Mouse (Mus musculus): Measurements from ENCODE around the gene Lbhd2. TPM values are rescaled to one million over a fixed set of nuclear protein-coding genes. Genes with fewer than 3 reads are reported as not detected.

The Lbhd2 gene
- polyA plus RNA-seq, 1 experiment: not detected

- TF ChIP-seq GATA1 (IDR thresholded peaks at IDR 0.05; ENCODE audit: low read length): no peak
Observed at GRCm38 (mm10) chr12:111386642-111387120, 19.9 kb upstream of the Lbhd2 start.

DNA sequence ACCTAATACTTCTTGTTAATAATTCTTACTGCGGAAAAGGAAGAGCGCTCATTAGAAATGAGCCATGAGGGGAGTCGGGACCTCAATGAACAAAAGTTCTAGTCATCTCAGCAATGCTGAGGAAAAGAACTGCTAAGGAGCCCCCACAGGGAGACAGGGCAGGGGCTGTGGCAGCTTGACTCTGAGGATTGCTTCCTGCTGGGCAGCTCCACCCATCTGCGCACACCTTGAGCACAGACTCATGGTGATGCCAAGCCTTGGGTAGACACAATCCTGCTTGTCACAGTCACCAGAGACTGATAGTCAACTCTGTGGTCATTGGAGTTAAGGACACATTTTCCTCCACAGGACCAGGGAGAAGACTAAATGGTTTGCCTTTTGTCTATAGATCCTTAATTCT lies 19.5 kb upstream of the Lbhd2 start:
- no peak for TF ChIP-seq GATA1 (IDR thresholded peaks at IDR 0.05; ENCODE audit: low read length)

DNA sequence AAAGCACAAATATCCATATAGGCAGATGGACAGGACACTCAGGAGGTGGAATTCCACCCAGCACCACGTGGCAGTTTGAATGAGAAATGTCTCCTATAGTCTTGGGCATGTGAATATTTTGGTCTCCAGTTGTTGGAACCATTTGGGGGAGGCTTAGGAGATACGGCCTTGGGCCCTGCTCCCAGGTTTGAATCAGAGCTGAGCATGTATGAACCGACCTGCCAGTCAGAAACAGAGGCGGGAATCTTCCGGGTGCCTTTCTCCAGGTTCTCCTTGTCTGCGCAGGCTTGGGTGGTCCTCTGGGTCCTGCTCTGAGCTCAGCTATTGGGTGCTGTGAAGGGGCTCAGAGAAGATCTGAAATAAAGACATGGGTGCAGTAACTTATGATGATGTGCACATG lies 12.6 kb upstream of the Lbhd2 start:
- no peak for TF ChIP-seq GATA1 (IDR thresholded peaks at IDR 0.05; ENCODE audit: low read length)

- TF ChIP-seq GATA1 (IDR thresholded peaks at IDR 0.05; ENCODE audit: low read length): no peak
Observed at GRCm38 (mm10) chr12:111396997-111397396, 9.6 kb upstream of the Lbhd2 start.

- no peak for TF ChIP-seq GATA1 (IDR thresholded peaks at IDR 0.05; ENCODE audit: low read length)
Observed at GRCm38 (mm10) chr12:111401454-111402184, 5.0 kb upstream of the Lbhd2 start.

- TF ChIP-seq GATA1 (IDR thresholded peaks at IDR 0.05; ENCODE audit: low read length): no peak
Observed at GRCm38 (mm10) chr12:111404880-111405279, 1.7 kb upstream of the Lbhd2 start.

GRCm38 (mm10) chr12:111409583-111409982 lies 3.0 kb downstream of the Lbhd2 start:
- TF ChIP-seq GATA1 (IDR thresholded peaks at IDR 0.05; ENCODE audit: low read length): no peak

DNA sequence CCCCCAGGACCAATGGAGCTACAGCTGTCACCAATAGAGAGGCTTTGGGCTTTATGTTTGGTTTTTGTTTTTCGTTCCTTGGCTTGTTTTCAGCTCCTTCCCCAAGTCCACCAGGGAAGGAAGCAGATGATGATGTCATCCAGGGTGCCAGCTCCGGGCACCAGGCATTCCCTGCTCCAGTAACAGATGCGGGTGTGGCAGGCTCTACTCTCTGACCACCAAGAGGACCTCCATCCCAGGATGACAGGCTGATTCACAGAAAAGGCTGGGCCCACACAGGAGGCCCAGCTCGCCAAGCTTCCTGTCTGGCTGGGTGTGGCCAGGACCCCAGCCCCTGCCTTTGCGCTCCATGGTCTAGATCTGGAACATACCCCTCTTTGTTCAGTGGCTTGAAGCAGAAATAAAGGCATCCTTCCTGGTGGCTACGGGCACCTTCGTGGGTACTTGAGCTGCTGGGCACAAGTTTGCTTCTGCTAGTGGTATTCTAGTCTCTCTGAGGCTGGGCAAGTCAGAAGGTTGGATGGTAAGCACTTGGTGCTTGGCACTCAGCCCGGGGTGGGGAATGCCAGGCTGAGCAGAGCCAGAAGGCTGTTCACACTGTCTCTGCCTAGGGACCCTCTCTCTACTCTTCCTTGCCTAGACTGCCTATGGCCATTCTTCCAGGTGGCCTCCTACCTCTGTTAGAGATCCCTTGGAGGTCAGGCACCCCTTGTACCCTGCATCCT lies 5.2 kb downstream of the Lbhd2 start:
- no peak for TF ChIP-seq GATA1 (IDR thresholded peaks at IDR 0.05; ENCODE audit: low read length)

DNA sequence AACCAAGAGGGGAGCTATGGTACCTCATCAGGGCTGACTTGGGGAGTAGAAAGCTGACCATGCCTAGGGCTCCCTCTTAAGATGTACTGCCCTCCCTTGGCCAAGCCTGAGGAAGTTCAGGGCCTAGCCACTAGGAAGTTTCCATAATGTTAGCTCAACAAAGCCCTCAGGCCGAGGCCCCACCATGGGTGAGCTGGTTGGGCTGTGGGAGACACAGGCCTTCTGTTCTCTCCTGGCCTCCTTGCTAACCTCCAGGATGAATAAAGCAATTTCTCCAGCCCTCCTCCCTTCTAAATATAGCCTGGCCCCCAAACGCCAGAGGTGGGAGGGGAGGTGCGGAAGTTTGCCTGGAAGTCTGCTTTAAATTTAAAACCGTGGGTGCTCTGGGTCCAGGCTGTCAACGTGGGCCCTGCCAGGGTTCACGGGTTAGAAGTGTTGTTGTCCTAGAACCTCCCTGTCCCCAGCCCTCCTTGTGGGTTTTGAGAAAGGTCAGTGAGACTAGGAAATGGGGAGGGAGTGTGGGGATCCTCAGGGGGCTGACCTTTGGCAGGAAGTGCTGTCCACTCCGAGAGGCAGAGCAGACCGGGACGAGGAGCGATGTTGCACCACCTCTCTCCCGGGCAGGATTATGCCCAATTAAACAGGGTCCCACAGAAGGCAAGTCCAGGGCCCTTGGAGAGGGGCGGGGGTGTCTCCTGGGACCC lies 6.1 kb downstream of the Lbhd2 start:
- TF ChIP-seq GATA1 (IDR thresholded peaks at IDR 0.05; ENCODE audit: low read length): no peak

DNA sequence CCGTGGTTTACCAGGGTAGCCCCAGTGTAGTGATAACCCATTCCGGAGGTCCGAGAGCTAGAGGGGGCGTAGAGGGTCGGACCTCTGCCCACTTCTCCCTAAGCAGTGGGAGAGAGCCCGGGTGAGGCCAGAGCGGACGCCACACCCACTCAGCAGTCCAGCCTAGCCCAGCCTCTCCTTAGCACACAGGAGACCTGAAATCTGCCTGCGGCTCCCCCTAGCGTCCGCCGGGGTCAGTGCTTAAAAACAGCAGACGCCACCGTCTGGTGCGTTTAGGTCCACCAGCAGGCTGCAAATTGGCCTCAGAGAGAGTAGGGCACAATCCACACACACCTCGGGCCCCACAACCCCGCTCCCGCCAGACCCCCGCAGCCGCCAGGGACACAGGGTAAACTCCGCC lies 6.7 kb downstream of the Lbhd2 start:
- TF ChIP-seq GATA1 (IDR thresholded peaks at IDR 0.05; ENCODE audit: low read length): no peak

- no peak for TF ChIP-seq GATA1 (IDR thresholded peaks at IDR 0.05; ENCODE audit: low read length)
Observed at GRCm38 (mm10) chr12:111416921-111417779, 10.5 kb downstream of the Lbhd2 start, which contains the start of gene Exoc3l4. Gene Exoc3l4 (plus strand): TSS chr12:111417017.

- no peak for TF ChIP-seq GATA1 (IDR thresholded peaks at IDR 0.05; ENCODE audit: low read length)
Observed at GRCm38 (mm10) chr12:111419918-111420317, 13.3 kb downstream of the Lbhd2 start.

- TF ChIP-seq GATA1 (IDR thresholded peaks at IDR 0.05; ENCODE audit: low read length): no peak
Observed at GRCm38 (mm10) chr12:111420946-111421709, 14.5 kb downstream of the Lbhd2 start.

GRCm38 (mm10) chr12:111422852-111423251 lies 16.2 kb downstream of the Lbhd2 start:
- no peak for TF ChIP-seq GATA1 (IDR thresholded peaks at IDR 0.05; ENCODE audit: low read length)
